Comparison of ENCODE assay signal across 19 mouse cellular contexts in the genomic region with DNA sequence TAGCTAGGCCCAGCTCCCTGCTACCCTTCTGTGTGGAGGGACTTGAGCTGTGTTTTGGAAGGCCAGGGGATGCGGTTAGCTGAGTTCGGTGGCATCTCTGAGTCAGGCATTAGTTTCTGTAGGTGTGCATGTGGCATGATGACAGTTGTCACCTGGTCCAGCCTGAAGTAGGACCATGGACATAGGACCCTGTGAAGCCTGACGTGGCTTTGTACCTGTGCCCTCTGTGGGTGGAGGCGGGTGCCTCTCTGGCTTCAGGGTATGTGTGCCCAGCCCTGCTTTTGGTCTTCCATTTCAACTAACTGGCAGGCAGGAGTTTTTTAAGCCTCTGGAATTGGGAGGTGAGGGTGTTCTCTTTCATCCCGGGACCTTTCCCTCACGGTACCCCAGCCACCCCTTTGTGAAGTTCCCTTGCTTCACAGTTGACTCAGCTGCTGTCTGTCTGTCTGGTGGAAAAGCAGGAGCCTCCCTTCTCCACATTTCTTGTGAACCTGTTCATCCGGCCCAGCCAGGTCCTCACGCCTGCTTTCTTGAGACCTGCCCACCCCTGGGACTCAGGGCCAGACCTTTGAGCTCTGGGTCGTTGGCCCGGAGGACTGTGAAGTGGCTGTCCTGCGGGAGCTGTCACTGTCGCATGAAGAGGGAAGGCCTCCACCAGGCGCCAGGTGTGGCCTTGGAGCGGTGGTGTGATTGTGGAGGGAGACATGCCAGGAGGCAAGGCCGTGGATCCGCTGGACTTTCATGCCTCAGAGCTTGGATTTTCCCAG. TPM values are rescaled to one million over a fixed set of nuclear protein-coding genes. Genes with fewer than 3 reads are reported as not detected.
DNase-seq lines count a peak whose midpoint lies in the region; TF ChIP-seq lines count a peak whose summit lies in the region.
"Had no signal": no experiment of that assay in that cellular context is flagged by ENCODE, and none has a peak within 500 bp of the region (broad histone marks: within the 10 kb centered on the region; RNA-seq: fewer than 3 reads in every experiment).

No protein-coding gene starts in this region.

- no peaks in the 10 kb centered on the region for H3K36me3 ChIP-seq in kidney, adult 2 months (ENCODE audit: control insufficient read depth, insufficient read depth, low read length)
- H3K36me3 ChIP-seq: forebrain, embryonic 12.5 days; hindbrain, embryonic 15.5 days; limb, embryonic 13.5 days; neural tube, embryonic 15.5 days had no signal

- peak; percentile 53 for DNase-seq in adrenal gland, postnatal 10 days
- DNase-seq in adrenal gland, adult 18-20 months (ENCODE audit: low spot score in 2 of 2), result no peak
- DNase-seq in kidney, adult 2 months, result peak; percentile 72
- DNase-seq in kidney, adult 8-10 months, result no peak
- peak; percentile 48 to 80 for DNase-seq in kidney, postnatal 25 days
- peak; percentile 66 for DNase-seq in lung, postnatal 36 days
- DNase-seq in cerebellum, postnatal 14 days, result no peak
- no peak for DNase-seq in frontal cortex, postnatal 36 days (ENCODE audit: low spot score in 2 of 2)
- DNase-seq: cerebellum, adult 11-12 months; heart, adult 2 months; lung, embryonic 14.5 days; thymus, postnatal 36 days had no signal

- H3K27ac ChIP-seq in kidney, adult 2 months (ENCODE audit: insufficient read depth, low read depth, low read length), result no peak overlapping the region
- H3K27ac ChIP-seq: forebrain, embryonic 12.5 days; heart, adult 2 months; hindbrain, embryonic 15.5 days; layer of hippocampus, adult 2 months; left cerebral cortex, adult 2 months; limb, embryonic 13.5 days; neural tube, embryonic 15.5 days had no signal

- no peaks in the 10 kb centered on the region for H3K27me3 ChIP-seq in kidney, adult 2 months (replicated peaks; ENCODE audit: control insufficient read depth, insufficient read depth, low read length)
- H3K27me3 ChIP-seq: forebrain, embryonic 12.5 days; hindbrain, embryonic 15.5 days; limb, embryonic 13.5 days; neural tube, embryonic 15.5 days had no signal

- TF ChIP-seq POLR2A in kidney, adult 2 months (IDR thresholded peaks at IDR 0.05; ENCODE audit: low read depth, low read length), result no peak

- TF ChIP-seq CTCF in kidney, adult 2 months (conservative IDR thresholded peaks at IDR 0.05; ENCODE audit: insufficient read depth, insufficient read length, low read depth, low read length), result no peak

- 73% methylated on average over 16 of the region's 16 CpGs for WGBS in kidney, adult 2 months

- no peak overlapping the region for H3K4me3 ChIP-seq in kidney, adult 2 months (ENCODE audit: insufficient read depth, low read depth, low read length)
- H3K4me3 ChIP-seq: forebrain, embryonic 12.5 days; heart, adult 2 months; hindbrain, embryonic 15.5 days; layer of hippocampus, adult 2 months; left cerebral cortex, adult 2 months; limb, embryonic 13.5 days; neural tube, embryonic 15.5 days had no signal

- peaks cover 19% of the 10 kb centered on the region for H3K4me1 ChIP-seq in kidney, adult 2 months (ENCODE audit: control insufficient read depth, insufficient read depth, low read length)

RNA-seq across cellular contexts. Expression of a gene that starts 16.9 kb away (rescaled TPM):
- total RNA-seq in adrenal gland, postnatal 10 days (2021), result 10 to 100 TPM; 13.9 to 22.1 TPM
- 10 to 100 TPM; 12.7 to 14.6 TPM for total RNA-seq in adrenal gland, adult 18-20 months (2021)
- 18.9 and 20.6 TPM in 2 replicates for polyA plus RNA-seq in kidney, adult 2 months (2012; rRNA removed)

RNA-seq across cellular contexts. Expression of a gene that starts 40.8 kb away (rescaled TPM):
- total RNA-seq in adrenal gland, postnatal 10 days (2021), result 1 to 10 TPM; 4.4 to 6.5 TPM
- 1 to 10 TPM; 2.9 to 3.7 TPM for total RNA-seq in adrenal gland, adult 18-20 months (2021)
- 12.4 and 16.8 TPM in 2 replicates for polyA plus RNA-seq in kidney, adult 2 months (2012; rRNA removed)
- total RNA-seq: CH12.LX had no signal

Comparison
In these comparisons a context has a peak if more than half of its experiments do, and no peak if none do; other contexts are left out.
1. DNase-seq: peak in adrenal gland, postnatal 10 days (single experiment), kidney, adult 2 months (single experiment), kidney, postnatal 25 days (2 of 2) and lung, postnatal 36 days (single experiment); none in adrenal gland, adult 18-20 months (0 of 2), kidney, adult 8-10 months (0 of 2), cerebellum, postnatal 14 days (0 of 2) and frontal cortex, postnatal 36 days (0 of 2).